Mouse (Mus musculus) 416B (cell line): ENCODE results near the gene Sema3d.

ENCODE experiments used
- DNase-seq: peaks from one replicate; pipeline ENCODE4 v3.0.0; 2011; ENCODE audit warnings: low read depth

Gene Sema3d

DNA sequence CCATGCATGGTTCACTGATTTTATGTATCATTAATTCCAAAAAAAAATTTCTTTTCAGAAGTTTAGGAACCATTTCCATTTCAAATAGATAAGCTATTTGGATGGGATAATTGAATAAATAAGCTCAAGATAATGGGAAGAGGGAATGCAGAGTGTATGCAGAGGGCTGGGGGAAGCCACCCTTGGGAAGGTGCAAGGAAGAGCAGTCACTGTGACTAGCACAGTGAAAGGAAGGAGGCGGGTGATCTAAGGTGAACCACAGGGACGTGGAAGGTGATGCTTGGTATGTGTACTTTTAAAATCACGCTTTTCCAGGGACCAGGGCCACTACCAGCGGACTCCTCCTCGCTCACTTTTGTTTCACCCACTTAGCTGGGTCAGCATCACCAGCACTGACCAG lies 115.9 kb downstream of the Sema3d start:
- no peak for DNase-seq

GRCm38 (mm10) chr5:12499791-12500504 lies 116.8 kb downstream of the Sema3d start:
- no peak for DNase-seq

GRCm38 (mm10) chr5:12512471-12512870 lies 129.3 kb downstream of the Sema3d start:
- peak; percentile 3 for DNase-seq

GRCm38 (mm10) chr5:12515283-12515682 lies 132.1 kb downstream of the Sema3d start:
- DNase-seq, result no peak

- DNase-seq, result no peak
These were observed 142.1 kb downstream of the Sema3d start for GRCm38 (mm10) chr5:12525235-12525767.

GRCm38 (mm10) chr5:12528596-12528995 lies 145.4 kb downstream of the Sema3d start:
- DNase-seq, result no peak

DNA sequence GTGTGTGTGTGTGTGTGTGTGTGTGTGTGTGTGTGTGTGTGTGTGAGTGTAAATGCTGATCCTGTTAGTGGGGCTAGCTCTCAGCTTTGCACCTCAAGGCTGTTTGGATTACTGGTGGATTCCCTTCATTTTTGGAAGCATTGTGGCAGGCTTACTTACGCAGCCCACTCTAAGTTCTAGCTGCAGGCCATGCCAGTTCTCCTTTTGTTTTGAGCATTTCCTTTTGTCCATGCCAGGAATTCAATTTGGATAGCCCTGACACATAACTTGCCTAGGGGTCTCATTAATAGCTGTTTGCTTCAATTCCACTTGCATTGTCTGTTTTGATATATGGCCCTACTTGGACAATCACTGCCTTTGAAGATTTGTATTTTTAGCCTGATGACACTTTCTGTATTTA lies 146.6 kb downstream of the Sema3d start:
- DNase-seq, result no peak

DNA sequence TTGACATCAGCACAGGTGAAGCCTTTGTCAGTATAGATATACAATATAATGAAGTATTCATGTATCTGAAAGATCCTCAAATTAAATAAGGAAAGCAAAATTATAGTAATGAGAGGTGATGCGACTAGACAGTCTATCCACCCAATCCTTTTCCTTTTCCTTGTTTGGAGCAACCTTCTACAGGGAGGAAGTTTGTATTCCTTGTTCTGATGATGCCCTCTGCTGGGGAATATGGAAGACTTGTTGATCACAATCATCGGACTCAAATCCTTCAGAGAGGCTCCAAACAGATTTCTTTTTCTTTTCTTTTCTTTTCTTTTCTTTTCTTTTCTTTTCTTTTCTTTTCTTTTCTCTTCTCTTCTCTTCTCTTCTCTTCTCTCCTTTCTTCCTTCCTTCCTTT lies 158.1 kb downstream of the Sema3d start:
- peak; percentile 32 for DNase-seq

DNA sequence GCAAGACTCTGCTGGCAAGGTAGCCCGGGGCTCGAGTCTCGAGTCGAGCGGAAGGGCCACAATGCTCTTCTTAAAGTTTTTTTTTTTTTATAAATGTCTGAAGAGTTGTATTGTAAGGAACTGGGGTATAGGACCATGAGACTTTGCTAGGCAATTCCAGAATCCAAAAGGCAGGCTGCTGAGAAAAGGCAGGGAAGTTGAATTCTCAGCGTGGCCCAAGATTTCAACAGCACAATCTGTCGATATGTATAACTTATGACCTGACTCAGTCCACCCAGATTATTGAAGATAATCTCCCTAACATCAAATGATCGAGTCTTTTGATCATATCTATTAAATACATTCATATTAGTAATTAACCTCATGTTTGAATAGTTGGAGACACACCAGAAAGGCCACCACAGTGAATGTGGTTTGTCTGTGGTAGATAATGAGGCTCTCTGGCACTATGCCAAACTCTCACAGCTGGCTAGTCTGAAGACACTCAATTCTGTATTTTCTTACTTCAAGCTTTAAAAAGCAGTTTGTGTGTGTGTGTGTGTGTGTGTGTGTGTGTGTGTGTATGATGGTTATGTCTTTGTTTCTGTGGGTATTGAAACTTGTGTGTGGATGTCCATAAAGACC lies 166.0 kb downstream of the Sema3d start:
- DNase-seq, result peak; percentile 75

DNA sequence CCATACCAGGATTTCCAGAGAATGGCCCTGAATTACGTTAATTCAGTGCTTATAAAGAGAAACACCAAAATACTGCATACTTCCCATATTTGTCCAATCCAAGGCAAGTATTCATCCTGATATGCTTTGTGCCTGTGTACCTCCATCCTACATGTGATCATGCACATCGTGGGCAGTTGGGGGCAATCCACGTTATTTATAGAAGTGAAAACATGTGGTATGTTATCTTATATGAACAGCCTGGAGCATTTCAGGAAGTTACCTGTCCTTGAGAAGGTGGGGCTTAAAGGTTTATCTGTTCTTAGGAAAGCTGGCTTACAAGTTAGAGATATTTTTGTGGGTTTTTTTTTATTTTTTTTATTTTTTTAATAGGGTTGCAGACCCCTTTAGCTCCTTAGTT lies 172.2 kb downstream of the Sema3d start:
- DNase-seq, result no peak

GRCm38 (mm10) chr5:12557889-12558288 lies 174.7 kb downstream of the Sema3d start:
- DNase-seq, result peak; percentile 39

DNA sequence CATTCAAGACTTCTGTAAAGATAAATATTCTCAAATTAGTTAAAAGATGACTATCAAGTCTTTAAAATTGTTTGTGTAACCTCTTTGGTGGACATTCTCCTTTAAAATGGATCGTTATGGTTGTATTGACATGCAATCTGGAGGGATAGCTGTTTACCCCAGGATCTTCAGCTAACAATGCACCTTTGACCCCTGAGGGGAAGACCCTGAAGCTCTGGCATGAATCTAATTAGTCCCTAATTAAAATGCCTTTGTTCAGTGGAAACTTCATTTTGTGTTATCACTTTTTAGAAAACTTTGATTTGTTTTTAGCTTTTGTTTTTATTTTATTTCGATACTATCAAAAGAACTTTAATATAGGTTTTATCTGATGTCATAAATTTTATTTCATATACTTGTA lies 178.6 kb downstream of the Sema3d start:
- no peak for DNase-seq

GRCm38 (mm10) chr5:12562204-12562603 lies 179.0 kb downstream of the Sema3d start:
- peak; percentile 72 for DNase-seq

GRCm38 (mm10) chr5:12563132-12563531 lies 179.9 kb downstream of the Sema3d start:
- DNase-seq, result no peak

DNA sequence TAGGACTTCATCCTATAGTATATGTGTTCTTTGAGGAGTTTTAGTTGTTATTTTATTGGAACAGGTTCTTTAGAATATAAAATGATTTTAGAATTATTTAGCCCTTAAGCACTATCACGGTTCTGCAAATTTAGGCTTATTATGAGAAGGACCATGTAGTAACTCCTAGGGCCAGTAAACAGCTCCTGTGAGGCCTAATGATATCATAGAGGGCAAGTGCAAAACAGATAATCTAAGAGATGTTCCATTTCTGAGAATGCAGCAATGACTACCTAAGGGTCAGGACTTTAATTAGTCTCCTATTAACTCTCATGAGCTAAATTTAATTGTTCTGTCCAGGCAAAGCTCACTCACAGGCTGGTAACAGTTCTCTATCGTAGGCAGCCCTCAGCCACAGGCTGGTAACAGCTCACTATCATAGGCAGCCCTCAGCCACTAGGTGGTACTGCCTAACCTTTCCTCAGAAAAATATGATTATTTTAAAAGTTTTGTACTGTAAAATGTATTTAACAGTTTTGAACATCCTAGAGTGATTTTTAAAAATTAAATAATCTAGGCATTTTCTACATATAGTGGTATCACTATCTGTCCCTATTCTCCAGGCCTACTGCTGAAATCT lies 181.5 kb downstream of the Sema3d start:
- DNase-seq, result peak; percentile 50

GRCm38 (mm10) chr5:12566568-12566967 lies 183.4 kb downstream of the Sema3d start:
- DNase-seq, result no peak

GRCm38 (mm10) chr5:12574551-12574950 lies 191.4 kb downstream of the Sema3d start:
- DNase-seq, result no peak

GRCm38 (mm10) chr5:12575262-12575661 lies 192.1 kb downstream of the Sema3d start:
- no peak for DNase-seq

DNA sequence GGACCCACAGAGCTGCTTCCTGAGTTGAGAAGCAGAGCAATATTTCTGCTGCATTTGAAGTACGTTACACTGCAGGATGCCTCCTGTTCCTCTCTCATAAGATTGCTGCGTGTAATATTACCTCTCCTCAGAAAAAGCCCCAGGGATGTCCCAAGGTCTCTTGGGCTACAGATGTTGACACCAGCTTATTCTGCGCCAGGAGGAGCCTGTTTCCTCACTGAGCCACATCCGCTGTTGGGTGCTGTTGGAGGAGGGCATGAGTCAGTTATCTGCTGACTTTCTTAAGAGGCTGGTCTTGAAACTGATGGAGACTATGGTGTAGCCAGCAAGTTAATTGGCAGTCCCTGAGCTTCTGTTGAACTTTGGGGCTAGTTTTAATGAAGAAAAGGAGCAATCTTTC lies 196.6 kb downstream of the Sema3d start:
- peak; percentile 89 for DNase-seq

- DNase-seq, result no peak
These were observed 199.4 kb downstream of the Sema3d start for GRCm38 (mm10) chr5:12582540-12582939.

DNA sequence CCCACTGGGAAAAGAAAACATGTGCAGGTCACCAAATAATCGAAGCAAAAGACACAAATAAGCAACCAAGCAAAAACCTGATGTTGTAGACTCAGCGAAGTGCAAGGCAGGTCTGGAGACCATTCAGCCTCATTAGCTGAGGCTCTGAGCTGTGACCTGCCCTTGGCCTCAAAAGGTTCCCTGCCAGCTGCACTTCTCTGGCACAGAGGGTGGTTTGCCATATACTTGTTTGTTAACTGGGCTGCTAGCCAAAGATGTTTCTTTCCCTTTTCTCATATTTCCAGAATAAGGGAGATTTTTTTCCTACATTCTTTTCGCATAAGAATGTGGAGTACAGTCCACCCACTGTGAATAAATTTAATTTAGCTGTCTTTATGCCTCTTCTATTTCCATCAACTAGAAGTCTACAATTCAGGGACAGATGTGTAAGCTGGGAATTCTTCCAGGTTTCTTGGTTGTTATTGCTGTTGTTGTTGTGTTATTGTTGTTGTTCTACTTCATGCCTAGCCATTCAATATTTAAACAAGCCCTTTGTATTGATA lies 200.2 kb downstream of the Sema3d start:
- no peak for DNase-seq

GRCm38 (mm10) chr5:12584886-12585285 lies 201.7 kb downstream of the Sema3d start:
- DNase-seq, result no peak
